Mouse (Mus musculus) liver, embryonic 16.5 days (tissue): ENCODE data around the gene Akt2. TPM values are rescaled to one million over a fixed set of nuclear protein-coding genes. Genes with fewer than 3 reads are reported as not detected.
A peak's percentile ranks its signal among the peaks of the same experiment; 100 is the strongest.

Source experiments
- ATAC-seq: fragments of 200-750 bp; cut with Nextera tagmentation; 2 replicates; pipeline ENCODE4 v1.8.0; 2017; ENCODE audit warnings: low read depth, mild to moderate bottlenecking, moderate number of reproducible peaks, moderate library complexity
- H3K27ac ChIP-seq: fragments of 300-500 bp; sonication (generic); 2 replicates; pipeline ENCODE4 v1.5.1; 2014; ENCODE audit warnings: mild to moderate bottlenecking, low read length
- H3K27me3 ChIP-seq: fragments of 300-500 bp; sonication (generic); 2 replicates; pipeline ENCODE4 v1.6.1; 2014; ENCODE audit warnings: low read depth, low read length, mixed read lengths; ENCODE audit not compliant: control insufficient read depth, insufficient read depth
- H3K36me3 ChIP-seq: fragments of 300-500 bp; sonication (generic); 2 replicates; pipeline ENCODE4 v1.6.1; 2014; ENCODE audit warnings: mild to moderate bottlenecking; ENCODE audit not compliant: control insufficient read depth, insufficient read depth
- H3K4me1 ChIP-seq: fragments of 300-500 bp; sonication (generic); 2 replicates; pipeline ENCODE4 v1.6.1; 2014; ENCODE audit warnings: low read depth, low read length, mixed read lengths; ENCODE audit not compliant: control insufficient read depth
- H3K4me2 ChIP-seq: fragments of 300-500 bp; sonication (generic); 2 replicates; pipeline ENCODE4 v1.6.1; 2014; ENCODE audit warnings: low read depth, low read length, mixed read lengths
- H3K4me3 ChIP-seq: fragments of 300-500 bp; sonication (generic); 2 replicates; pipeline ENCODE4 v1.5.1; 2014; ENCODE audit warnings: low read depth, mild to moderate bottlenecking, low read length
- H3K9ac ChIP-seq: fragments of 300-500 bp; sonication (generic); 2 replicates; pipeline ENCODE4 v1.6.1; 2014; ENCODE audit warnings: low read depth, low read length
- H3K9me3 ChIP-seq: fragments of 300-500 bp; sonication (generic); replicated peaks from 2 replicates; pipeline ENCODE4 v1.6.1; 2016; ENCODE audit warnings: low read length; ENCODE audit not compliant: control insufficient read depth
- WGBS: fragments of 180-500 bp; shearing (Covaris S2); extraction: QIAGEN DNeasy Blood & Tissue Kit; methylation state at CpG from one replicate; pipeline ENCODE4 v1.1.7; 2014; ENCODE audit not compliant: insufficient replicate concordance; 5-methylcytosine and 5-hydroxymethylcytosine counted together
- polyA plus RNA-seq: library from polyadenylated mRNA; unstranded; fragments of >200 nt; fragmentation: Nextera tagmentation; extraction: Ambion mirVana; gene quantifications from 2 replicates; pipeline ENCODE4 v1.2.1, GENCODE M21; 2015

Akt2 gene
- polyA plus RNA-seq, 1 experiment from 2014 or later = 26.3 TPM

- H3K36me3 ChIP-seq = no peaks in the 10 kb centered on the region
- peaks cover 2% of the 10 kb centered on the region for H3K4me1 ChIP-seq
- no peaks in the 10 kb centered on the region for H3K9me3 ChIP-seq
- H3K9ac ChIP-seq = no peak overlapping the region
- no peak overlapping the region for H3K4me2 ChIP-seq
- H3K27me3 ChIP-seq = no peaks in the 10 kb centered on the region
- no peak for ATAC-seq
- H3K27ac ChIP-seq = no peak overlapping the region
- WGBS = 20% methylated on average over 2 of the region's 2 CpGs
- H3K4me3 ChIP-seq = no peak overlapping the region
Observed at GRCm38 (mm10) chr7:27683218-27683617, 91.9 kb downstream of the Akt2 start.

- Histone ChIP-seq H3K27me3 (no peaks in the 10 kb centered on the region), H3K4me2 (no peak overlapping the region), H3K9ac (no peak overlapping the region), H3K4me3 (no peak overlapping the region), H3K4me1 (peaks cover 8% of the 10 kb centered on the region), H3K36me3 (no peaks in the 10 kb centered on the region), H3K9me3 (no peaks in the 10 kb centered on the region), H3K27ac (no peak overlapping the region)
- 26% methylated on average over 5 of the region's 5 CpGs for WGBS
- no peak for ATAC-seq
Observed at GRCm38 (mm10) chr7:27685220-27685619, 93.9 kb downstream of the Akt2 start.

- Histone ChIP-seq H3K4me2 (no peak overlapping the region), H3K27ac (no peak overlapping the region), H3K4me1 (peaks cover 8% of the 10 kb centered on the region), H3K36me3 (no peaks in the 10 kb centered on the region), H3K9me3 (no peaks in the 10 kb centered on the region), H3K9ac (no peak overlapping the region), H3K27me3 (no peaks in the 10 kb centered on the region), H3K4me3 (no peak overlapping the region)
- 0% methylated on average over 6 of the region's 6 CpGs for WGBS
- no peak for ATAC-seq
Observed at GRCm38 (mm10) chr7:27685681-27686080, 94.3 kb downstream of the Akt2 start.

- Histone ChIP-seq H3K36me3 (no peaks in the 10 kb centered on the region), H3K9ac (no peak overlapping the region), H3K27me3 (no peaks in the 10 kb centered on the region), H3K4me1 (peaks cover 8% of the 10 kb centered on the region), H3K9me3 (no peaks in the 10 kb centered on the region), H3K4me3 (no peak overlapping the region), H3K27ac (no peak overlapping the region), H3K4me2 (no peak overlapping the region)
- no peak for ATAC-seq
- 68% methylated on average over 1 of the region's 1 CpGs for WGBS
Observed at GRCm38 (mm10) chr7:27687043-27687442, 95.7 kb downstream of the Akt2 start.

GRCm38 (mm10) chr7:27687836-27688235, 96.5 kb downstream of the Akt2 start:
- ATAC-seq = no peak
- H3K27me3 ChIP-seq = no peaks in the 10 kb centered on the region
- H3K4me2 ChIP-seq = no peak overlapping the region
- H3K9me3 ChIP-seq = no peaks in the 10 kb centered on the region
- no peak overlapping the region for H3K27ac ChIP-seq
- WGBS = 50% methylated on average over 3 of the region's 3 CpGs
- no peak overlapping the region for H3K9ac ChIP-seq
- peaks cover 8% of the 10 kb centered on the region for H3K4me1 ChIP-seq
- H3K36me3 ChIP-seq = no peaks in the 10 kb centered on the region
- H3K4me3 ChIP-seq = no peak overlapping the region

GRCm38 (mm10) chr7:27688246-27688788, 97.0 kb downstream of the Akt2 start:
- no peak for ATAC-seq
- Histone ChIP-seq H3K36me3 (no peaks in the 10 kb centered on the region), H3K27me3 (no peaks in the 10 kb centered on the region), H3K4me3 (peak overlapping the region; percentile 68), H3K4me2 (peak overlapping the region; percentile 95), H3K4me1 (peaks cover 8% of the 10 kb centered on the region), H3K27ac (peak overlapping the region; percentile 73), H3K9ac (peak overlapping the region; percentile 77), H3K9me3 (no peaks in the 10 kb centered on the region)
- WGBS = 28% methylated on average over 14 of the region's 14 CpGs

GRCm38 (mm10) chr7:27688815-27689612, 97.7 kb downstream of the Akt2 start, which contains the start of gene Zfp607b:
Gene Zfp607b, plus strand, starts transcription at chr7:27689340.
- Histone ChIP-seq H3K9ac (peak within 1 kb of the TSS; percentile 77), H3K27me3 (no peaks in the 10 kb centered on the region), H3K27ac (peak within 1 kb of the TSS; percentile 73), H3K4me3 (peak within 1 kb of the TSS; percentile 68), H3K4me2 (peak within 1 kb of the TSS; percentile 95), H3K9me3 (no peaks in the 10 kb centered on the region), H3K4me1 (peaks cover 8% of the 10 kb centered on the region), H3K36me3 (no peaks in the 10 kb centered on the region)
- under 1% methylated on average over 19 of the region's 19 CpGs for WGBS
- ATAC-seq = peak; percentile 100

Other genes with a start within 250 kb of the Akt2 start
- gene Shkbp1, start 235.5 kb upstream of the Akt2 start, polyA plus RNA-seq = 16.1 and 16.5 TPM in 2 replicates
- 0.23 and 0.44 TPM in 2 replicates for gene Gm20479, start 234.1 kb upstream of the Akt2 start, polyA plus RNA-seq
- gene Sptbn4, start 143.9 kb upstream of the Akt2 start, polyA plus RNA-seq = 0.02 and 0.06 TPM in 2 replicates
- 853 and 865 TPM in 2 replicates for gene Blvrb, start 143.6 kb upstream of the Akt2 start, polyA plus RNA-seq
- 35.5 and 37.6 TPM in 2 replicates for gene Sertad3, start 117.8 kb upstream of the Akt2 start, polyA plus RNA-seq
- gene Sertad1, start 104.6 kb upstream of the Akt2 start, polyA plus RNA-seq = 29.2 and 31.6 TPM in 2 replicates
- 0.74 and 0.81 TPM in 2 replicates for gene Prx, start 92.2 kb upstream of the Akt2 start, polyA plus RNA-seq
- gene Hipk4, start 68.3 kb upstream of the Akt2 start, polyA plus RNA-seq = 0.09 TPM in 1 of 2 replicates, not detected in the other
- gene Pld3, start 38.3 kb upstream of the Akt2 start, polyA plus RNA-seq = 85.0 and 101 TPM in 2 replicates
- gene 2310022A10Rik, start 38.3 kb upstream of the Akt2 start, polyA plus RNA-seq = 15.6 and 16.1 TPM in 2 replicates
- not detected in 2 replicates for gene Ttc9b, start 62.4 kb downstream of the Akt2 start, polyA plus RNA-seq
- 1.1 and 1.4 TPM in 2 replicates for gene Map3k10, start 83.0 kb downstream of the Akt2 start, polyA plus RNA-seq
- 0.58 and 0.68 TPM in 2 replicates for gene Zfp607b, start 97.8 kb downstream of the Akt2 start, polyA plus RNA-seq
- gene Zfp60, start 139.8 kb downstream of the Akt2 start, polyA plus RNA-seq = 4.1 and 4.3 TPM in 2 replicates
- gene Zfp626, start 215.6 kb downstream of the Akt2 start, polyA plus RNA-seq = 0.55 and 0.58 TPM in 2 replicates
- 1.3 and 1.4 TPM in 2 replicates for gene Zfp59, start 247.1 kb downstream of the Akt2 start, polyA plus RNA-seq